Mouse (Mus musculus) heart, adult 18-20 months (tissue): ENCODE data around the gene Gm5294. TPM values are rescaled to one million over a fixed set of nuclear protein-coding genes. Genes with fewer than 3 reads are reported as not detected.
A peak's percentile ranks its signal among the peaks of the same experiment; 100 is the strongest.

Experiments
- DNase-seq, 2 experiments: peaks; one replicate each; pipeline ENCODE4 v3.0.0; 2021 to 2022; ENCODE audit warnings: mixed read lengths in 1 of 2
- long read RNA-seq, 2 experiments: library from polyadenylated mRNA; stranded (forward); transcript quantifications; one replicate each; pipeline ENCODE4 v2.0.0; 2021
- total RNA-seq, 2 experiments: library from RNA; stranded (reverse); gene quantifications; 2 replicates each; pipeline ENCODE4 v1.2.3; 2021

Gene Gm5294
- not detected for total RNA-seq
- long read RNA-seq, experiment 1 = 0 reads
- long read RNA-seq, experiment 2 = 0 reads

DNA sequence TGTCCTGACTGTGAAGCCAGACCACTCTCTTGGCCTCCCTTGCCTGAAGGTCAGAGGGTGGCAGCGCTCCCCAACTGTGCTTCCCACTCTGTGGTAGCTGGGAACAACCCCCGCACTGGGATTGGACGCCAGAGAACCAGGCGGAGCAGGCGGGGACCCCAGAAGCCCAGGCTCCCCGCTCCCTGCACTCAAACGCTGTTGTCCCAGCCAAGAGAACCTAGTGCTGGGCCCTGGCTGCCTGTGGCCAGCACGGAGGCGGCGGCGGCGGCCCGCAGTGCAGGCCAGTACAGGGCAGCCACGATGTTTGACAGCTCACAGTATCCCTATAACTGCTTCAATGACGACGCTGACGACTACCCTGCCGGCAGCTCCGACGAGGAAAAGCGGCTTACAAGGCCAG is at the start of gene Gm5294:
Gm5294 (plus strand) TSS at position 301 of the 400 bp plus-strand sequence.
- DNase-seq = no peak

GRCm38 (mm10) chr5:138775096-138775495 is 44.8 kb upstream of the Gm5294 start:
- DNase-seq = no peak

DNA sequence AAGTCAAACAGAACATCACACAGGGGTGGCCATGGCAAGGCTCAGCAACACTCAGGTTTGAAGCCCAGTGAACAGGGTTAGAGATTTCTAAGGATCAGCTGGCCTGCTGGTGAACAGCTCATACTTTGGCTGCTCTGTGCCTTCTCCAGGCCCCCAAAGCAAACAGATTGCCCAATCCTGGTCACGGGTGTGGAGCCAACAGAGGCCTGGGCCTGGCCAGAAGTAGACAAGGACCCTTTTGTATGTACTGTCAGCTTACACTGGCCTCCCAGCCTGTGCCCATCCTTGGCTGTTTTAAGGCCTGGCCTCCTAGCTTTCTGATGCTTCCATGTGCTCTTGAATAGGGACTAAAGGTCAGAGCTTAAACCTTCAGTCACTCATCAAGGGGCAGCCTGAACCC is 43.5 kb upstream of the Gm5294 start:
- DNase-seq = peak; percentile 66 to 80

DNA sequence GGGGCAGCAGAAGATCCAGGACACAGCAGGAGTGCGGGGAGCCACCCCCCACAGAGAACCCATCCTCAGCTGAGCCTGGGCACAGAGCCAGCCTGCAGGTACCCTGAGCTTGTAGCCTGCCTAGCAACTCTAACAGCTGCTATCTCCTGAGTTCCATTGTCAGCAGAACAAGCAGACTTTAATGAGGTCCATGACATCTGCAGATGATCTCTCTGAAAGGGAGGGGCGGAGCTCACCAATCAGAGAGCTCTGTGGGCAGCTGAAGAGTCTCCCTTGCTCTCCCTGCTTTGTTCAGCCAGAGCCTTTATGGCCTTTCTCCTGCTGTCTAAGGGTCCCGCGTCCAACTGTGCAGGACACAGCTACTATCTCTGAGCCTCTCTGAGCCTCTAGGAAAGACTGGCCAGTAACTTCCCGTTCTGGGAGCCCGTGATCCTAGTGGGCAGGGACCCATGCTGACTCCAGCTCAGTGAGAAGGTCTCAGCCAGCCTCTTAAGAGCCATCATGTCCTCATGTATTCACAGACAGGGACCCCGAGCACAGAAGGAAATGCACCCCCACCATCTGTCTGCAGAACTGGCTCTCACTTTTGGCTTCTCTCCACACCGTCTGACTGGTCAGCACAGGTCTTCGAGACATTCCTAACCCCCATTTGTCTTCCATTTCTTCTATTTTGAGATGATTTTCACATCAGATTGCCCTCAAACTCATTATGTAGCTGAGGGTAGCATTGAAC is 41.0 kb upstream of the Gm5294 start:
- DNase-seq = no peak

GRCm38 (mm10) chr5:138779655-138780054 is 40.2 kb upstream of the Gm5294 start:
- DNase-seq = no peak

DNA sequence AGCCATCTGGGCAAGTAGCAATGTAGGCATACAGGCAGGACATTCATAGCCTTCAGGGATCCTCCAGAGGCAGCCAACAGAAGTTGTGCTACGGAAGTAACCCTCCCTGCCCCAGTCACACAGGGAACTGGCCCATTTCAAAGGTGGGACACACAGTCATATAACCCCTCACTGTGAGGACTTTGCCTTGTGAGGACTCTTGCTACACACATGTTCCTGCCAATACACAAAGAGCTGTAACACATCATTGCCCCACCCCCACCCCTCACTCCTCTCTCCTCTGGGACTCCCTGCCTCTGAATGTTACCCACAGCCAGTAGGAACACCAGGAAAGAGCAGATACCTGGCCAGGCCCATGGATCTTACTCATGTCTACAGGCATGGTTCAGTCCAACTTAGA is 37.2 kb upstream of the Gm5294 start:
- DNase-seq = no peak

DNA sequence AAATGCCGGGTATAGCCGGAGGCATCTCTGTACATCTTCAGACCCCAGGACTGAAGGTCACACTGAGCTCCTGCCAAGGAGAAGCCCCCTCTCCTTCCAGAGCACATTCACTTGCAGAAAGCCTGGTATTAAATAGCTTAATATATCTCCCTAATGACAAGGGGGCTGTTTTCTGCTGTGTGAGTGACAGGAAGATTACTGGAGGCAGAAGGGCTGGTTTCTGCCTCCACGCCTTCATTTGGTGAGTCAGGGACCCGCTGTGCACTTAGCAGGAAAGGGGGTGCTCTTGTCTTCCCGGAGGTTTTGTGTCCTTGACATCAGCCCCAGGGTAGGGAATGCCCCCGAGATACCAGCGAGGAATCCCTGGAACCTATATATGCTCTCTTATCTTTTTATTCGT is 36.7 kb upstream of the Gm5294 start:
- no peak for DNase-seq

DNA sequence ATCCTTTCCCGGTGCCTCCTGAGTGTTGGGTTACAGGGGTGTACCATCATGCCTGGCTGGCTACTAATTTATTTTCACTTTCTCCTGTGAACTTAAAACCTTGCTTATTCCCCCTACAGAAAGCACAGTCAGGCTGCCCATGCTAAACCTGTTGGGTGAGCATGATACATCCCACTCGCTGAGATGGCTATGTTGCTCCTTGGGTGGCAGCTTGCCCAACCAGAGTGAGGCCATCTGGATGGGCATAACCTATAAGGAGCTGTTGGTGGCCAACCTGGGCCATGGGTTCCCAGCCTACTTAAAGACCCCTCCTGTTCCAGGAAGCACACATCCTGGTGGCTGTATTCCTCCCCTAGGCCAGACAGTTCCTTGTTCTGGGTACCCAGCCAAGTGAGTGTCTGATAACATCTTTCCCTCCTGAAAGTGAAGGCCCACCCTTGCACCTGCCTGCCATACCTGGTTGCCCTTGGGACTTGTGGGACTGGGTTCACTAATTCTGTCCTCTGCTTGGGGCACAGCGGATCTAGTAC is 33.8 kb upstream of the Gm5294 start:
- no peak for DNase-seq

- no peak for DNase-seq
These were observed 32.2 kb upstream of the Gm5294 start for GRCm38 (mm10) chr5:138787648-138788047.

DNA sequence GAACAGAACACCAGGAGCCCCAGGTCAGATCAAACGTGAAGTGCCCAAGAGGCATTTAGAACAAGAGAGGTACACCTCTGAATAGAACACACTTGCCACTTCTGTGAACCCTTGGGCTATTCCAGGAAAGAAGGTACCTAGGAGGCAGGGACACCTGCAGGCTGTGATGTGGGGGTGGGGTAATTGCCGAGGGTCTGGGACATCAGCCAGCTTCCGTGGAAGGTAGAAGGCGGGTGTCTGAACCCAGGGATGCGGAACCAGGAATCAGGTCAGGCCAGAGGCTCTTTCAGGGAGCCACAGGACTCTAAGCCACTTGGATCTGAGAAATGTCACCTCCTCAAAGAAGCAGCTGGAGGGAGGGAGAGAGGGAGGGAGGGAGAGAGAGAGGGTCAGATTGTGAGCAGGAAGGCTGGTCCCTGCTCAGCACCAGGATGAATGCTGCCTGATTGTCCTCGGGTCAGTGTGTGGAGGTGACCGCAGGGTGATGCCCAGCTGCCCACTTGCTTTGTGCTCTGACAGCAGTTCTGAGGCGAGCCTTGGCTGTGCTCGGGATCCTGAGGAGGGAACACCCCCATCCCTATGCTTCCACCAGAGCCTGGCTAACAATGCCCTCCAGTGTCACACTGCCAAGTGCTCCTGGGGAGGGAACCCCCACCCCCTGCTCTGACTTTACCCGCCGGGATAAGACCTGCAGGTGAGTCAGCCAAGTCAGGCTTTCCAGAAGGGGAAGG is 31.2 kb upstream of the Gm5294 start:
- DNase-seq = no peak

GRCm38 (mm10) chr5:138790954-138791480 is 28.9 kb upstream of the Gm5294 start:
- DNase-seq = no peak

GRCm38 (mm10) chr5:138801588-138802116 is 18.2 kb upstream of the Gm5294 start:
- no peak for DNase-seq

DNA sequence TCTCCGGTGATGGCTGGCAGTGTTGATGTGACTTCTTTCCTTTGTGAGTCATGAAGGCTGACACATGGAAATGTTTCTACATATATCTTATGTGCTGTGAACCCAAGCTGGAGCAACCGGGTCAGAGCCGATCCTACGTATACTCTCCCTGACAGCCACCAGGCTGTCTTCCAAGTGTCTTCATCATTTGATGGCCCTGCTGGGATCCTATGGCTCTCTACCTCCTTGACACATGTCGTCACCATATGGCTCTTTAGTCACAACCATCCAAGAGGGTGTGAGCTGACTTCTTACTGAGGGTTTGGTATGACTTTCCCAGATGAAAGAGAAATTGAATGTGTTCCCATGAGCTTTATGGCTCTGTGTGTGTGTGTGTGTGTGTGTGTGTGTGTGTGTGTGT is 15.6 kb upstream of the Gm5294 start:
- no peak for DNase-seq

- no peak for DNase-seq
These were observed 10.1 kb upstream of the Gm5294 start for GRCm38 (mm10) chr5:138809767-138810166.

- no peak for DNase-seq
These were observed 945 bp downstream of the Gm5294 start for GRCm38 (mm10) chr5:138820717-138821332.

DNA sequence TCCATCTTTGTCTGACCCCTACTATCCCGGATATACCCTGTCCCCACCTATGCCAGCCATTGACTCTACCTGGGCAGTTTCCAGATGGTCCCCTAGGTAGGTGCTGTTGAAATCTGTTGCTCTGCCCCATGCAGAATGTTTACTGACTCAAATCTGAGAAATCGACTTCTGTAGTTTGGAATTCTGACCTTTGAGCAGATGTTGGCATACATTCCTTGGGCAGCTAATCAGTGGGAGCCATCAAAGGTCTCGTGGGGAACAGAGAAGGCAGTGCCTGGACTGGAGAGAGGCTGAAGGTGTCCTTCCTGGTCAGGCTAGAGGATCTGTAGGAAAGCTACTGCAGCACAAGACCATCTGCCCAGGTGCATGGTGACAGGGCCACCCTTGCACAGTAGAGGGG is 5.2 kb downstream of the Gm5294 start:
- DNase-seq = no peak

GRCm38 (mm10) chr5:138833406-138833805 is 13.5 kb downstream of the Gm5294 start:
- no peak for DNase-seq

DNA sequence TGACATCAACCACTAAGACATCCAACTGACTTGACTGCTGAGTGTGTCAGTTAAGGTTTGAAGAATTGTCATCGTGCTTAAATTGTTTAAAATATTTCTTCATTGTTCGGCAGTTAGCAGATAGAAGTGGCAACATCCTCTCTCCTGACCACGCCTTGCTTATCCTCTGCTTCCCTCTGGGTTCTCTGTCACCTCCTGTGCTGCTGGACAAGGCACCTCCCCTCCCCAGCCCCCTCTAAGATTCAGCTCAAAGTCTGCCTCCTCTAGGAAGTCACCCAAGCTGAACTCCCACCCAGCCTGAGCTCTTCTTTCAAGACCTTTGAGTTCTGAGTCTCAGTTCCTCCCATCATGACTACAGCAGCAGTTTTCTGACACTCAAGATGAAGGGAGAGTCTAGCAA is 15.0 kb downstream of the Gm5294 start:
- DNase-seq = no peak

DNA sequence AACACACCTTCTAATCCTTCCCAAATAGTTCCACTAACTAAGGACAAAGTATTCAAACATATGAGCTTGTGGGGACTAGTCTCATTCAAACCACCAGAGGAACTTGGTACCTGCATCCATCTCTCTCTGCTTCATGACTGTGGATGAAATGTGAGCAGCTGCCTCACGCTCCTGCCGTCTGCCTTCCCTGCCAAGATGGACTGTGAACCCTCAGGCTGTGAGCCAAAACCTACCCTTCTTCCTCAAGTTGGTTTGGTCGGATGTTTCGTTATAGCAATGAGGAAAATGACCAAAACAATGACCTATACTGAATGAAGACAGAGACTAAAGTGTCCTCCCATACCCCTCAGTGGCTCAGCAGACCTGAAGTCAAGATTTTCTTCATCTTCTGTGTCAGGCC is 21.1 kb downstream of the Gm5294 start:
- no peak for DNase-seq

DNA sequence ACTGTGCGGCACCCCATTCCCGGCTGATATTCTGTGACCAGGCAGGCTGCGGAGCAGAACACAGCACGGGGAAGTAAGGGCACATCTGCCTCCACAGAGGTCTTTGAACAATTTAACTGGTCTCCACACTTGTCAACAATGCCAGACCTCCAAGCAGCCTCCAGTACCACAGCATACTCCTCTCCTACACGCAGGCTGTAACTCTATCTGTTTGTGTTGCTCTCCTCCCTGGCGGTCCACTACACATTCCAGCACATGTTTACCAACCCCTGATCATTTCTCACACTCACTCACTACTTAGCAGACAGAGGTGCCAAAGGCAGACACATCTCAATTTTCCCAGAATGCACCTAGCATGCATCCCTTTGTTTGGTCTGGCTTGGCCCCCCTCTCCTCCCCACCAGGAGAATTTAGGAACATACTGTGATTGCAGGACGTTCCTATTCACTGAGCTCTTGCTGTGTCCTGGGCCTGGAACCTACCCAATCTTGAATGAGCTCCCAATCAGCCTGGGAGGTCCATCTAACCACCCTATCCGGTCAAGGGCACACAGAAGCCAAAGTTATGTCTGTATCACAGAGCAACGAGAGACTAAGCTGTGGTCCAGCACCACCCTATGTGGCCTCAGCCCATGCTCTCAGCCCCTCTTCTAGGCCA is 23.4 kb downstream of the Gm5294 start:
- DNase-seq = no peak

DNA sequence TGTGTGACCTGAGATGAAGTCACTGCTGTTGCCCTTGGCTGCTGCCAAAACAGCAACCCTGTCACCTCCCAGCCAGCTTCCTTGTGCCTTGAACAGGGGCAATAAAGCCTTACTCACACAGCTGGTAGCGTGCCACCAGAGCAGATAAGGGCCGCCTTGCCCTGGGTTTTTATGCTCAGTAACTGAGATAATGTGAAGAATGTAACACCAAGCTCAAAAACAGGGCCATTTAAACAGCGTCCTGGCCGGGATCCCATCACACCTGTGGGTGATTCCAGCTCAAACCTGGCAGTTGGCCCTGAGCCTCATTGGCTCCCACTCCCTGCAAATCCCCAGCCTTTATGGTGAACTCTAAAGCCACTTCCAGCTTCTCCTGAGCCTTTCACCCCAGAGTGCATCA is 26.6 kb downstream of the Gm5294 start:
- DNase-seq = peak; percentile 26 to 30

DNA sequence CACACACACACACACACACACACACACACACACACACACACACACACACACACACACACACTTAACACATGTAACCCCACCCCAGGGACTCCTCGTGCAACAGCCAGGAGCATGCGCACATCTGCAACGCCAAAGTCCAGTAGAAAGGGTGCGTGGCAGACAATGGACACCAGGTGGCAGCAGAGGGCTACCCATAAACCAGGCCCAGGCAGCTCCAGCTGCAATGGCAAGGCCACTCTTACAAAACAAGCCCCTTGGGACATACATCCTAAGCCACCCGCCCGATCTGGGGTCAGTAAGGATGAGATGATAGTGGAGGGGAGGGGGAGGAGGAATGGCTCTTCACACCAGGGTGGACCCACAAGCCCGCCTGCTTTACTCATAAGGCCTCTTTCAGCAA is 28.2 kb downstream of the Gm5294 start:
- DNase-seq = peak; percentile 84 to 95
